Mouse (Mus musculus) T-cell, adult 66 days (primary cell): ENCODE measurements around the gene Gm11168. TPM values are rescaled to one million over a fixed set of nuclear protein-coding genes. Genes with fewer than 3 reads are reported as not detected.

Experiments
- total RNA-seq, 2 experiments: library from RNA; stranded (reverse); gene quantifications; 3 replicates in 1 of 2; 4 replicates in 1 of 2; pipeline ENCODE4 v1.2.4; 2023

Gm11168 gene
- total RNA-seq: not detected

GRCm38 (mm10) chr9:3002794-3003396 is at the start of gene Gm11168:
Gm11168 (plus strand) TSS chr9:3003346.

GRCm38 (mm10) chr9:3000445-3000972 is 2.6 kb upstream of the Gm11168 start, which contains the start of gene Gm10722:
Gm10722 (plus strand) TSS chr9:3000922.

GRCm38 (mm10) chr9:3012733-3013279 is 9.7 kb downstream of the Gm11168 start, which contains the start of gene Gm10721:
Gm10721 (plus strand) TSS chr9:3013140.

GRCm38 (mm10) chr9:3015354-3015753 is 12.2 kb downstream of the Gm11168 start, which contains the start of gene Gm10720:
Gm10720 (plus strand) TSS chr9:3015654.

GRCm38 (mm10) chr9:3017108-3017507 is 14.0 kb downstream of the Gm11168 start, which contains the start of gene Gm10719:
Gm10719 (plus strand) TSS chr9:3017408.

GRCm38 (mm10) chr9:3023312-3023984 is 20.3 kb downstream of the Gm11168 start, which contains the start of gene Gm10718:
Gm10718 (plus strand) TSS chr9:3023547.

GRCm38 (mm10) chr9:3024912-3025467 is 21.8 kb downstream of the Gm11168 start, which contains the start of gene Gm10717:
Gm10717 (plus strand) TSS chr9:3025417.

GRCm38 (mm10) chr9:3034299-3034698 is 31.2 kb downstream of the Gm11168 start, which contains the start of gene Gm17535:
Gm17535 (plus strand) TSS chr9:3034599.

GRCm38 (mm10) chr9:3036577-3036976 is 33.4 kb downstream of the Gm11168 start, which contains the start of gene Gm10715:
Gm10715 (plus strand) TSS chr9:3036877.

Other genes with a start within 250 kb of the Gm11168 start
- gene Gm10722, start 2.4 kb upstream of the Gm11168 start, total RNA-seq: 1 to 10 TPM in 1 of 2 experiments, not detected in 1; 1.8 TPM
- 1 to 10 TPM; 3.4 to 4.6 TPM for gene Gm10721, start 9.8 kb downstream of the Gm11168 start, total RNA-seq
- not detected for gene Gm10720, start 12.3 kb downstream of the Gm11168 start, total RNA-seq
- gene Gm10719, start 14.1 kb downstream of the Gm11168 start, total RNA-seq: 1 to 10 TPM; 5.9 to 9.8 TPM
- gene Gm10718, start 20.2 kb downstream of the Gm11168 start, total RNA-seq: 10 to 100 TPM in 1 of 2 experiments, 1 to 10 TPM in 1; 6.6 to 11.2 TPM
- gene Gm10717, start 22.1 kb downstream of the Gm11168 start, total RNA-seq: 1 to 10 TPM; 1.9 to 3.1 TPM
- gene Gm17535, start 31.3 kb downstream of the Gm11168 start, total RNA-seq: not detected
- gene Gm10715, start 33.5 kb downstream of the Gm11168 start, total RNA-seq: not detected